Mouse (Mus musculus) adrenal gland, adult 18-20 months (tissue): ENCODE results near the gene Wdr74. TPM values are rescaled to one million over a fixed set of nuclear protein-coding genes. Genes with fewer than 3 reads are reported as not detected.

Experiments used
- microRNA-seq, 2 experiments: library from miRNA; unstranded; fragments of <30 nt; microRNA quantifications; one replicate each; pipeline ENCODE4 v1.2.0; 2021; ENCODE audit warnings: borderline number of aligned reads in 2 of 2
- total RNA-seq, 2 experiments: library from RNA; stranded (reverse); gene quantifications; 1 replicate in 1 of 2; 2 replicates in 1 of 2; pipeline ENCODE4 v1.2.3; 2021

Gene Wdr74
- total RNA-seq, 2 experiments from 2014 or later: 62.4 to 66.2 TPM

Small RNA genes within 50 kb of the gene (microRNA-seq; reads per million reads assigned to microRNA genes)
- 0 reads per million in 2 experiments for gene Mir6992

Other genes starting within 250 kb of the Wdr74 start
- under 1 TPM; 0.16 to 0.33 TPM for gene Slc22a8, start 144.6 kb upstream of the Wdr74 start, total RNA-seq
- gene Slc22a6, start 117.8 kb upstream of the Wdr74 start, total RNA-seq: under 1 TPM in 1 of 2 experiments, not detected in 1; 0.17 TPM
- 1 to 10 TPM in 1 of 2 experiments, under 1 TPM in 1; 0.60 to 1.5 TPM for gene Chrm1, start 72.0 kb upstream of the Wdr74 start, total RNA-seq
- gene Slc3a2, start 12.5 kb upstream of the Wdr74 start, total RNA-seq: 100 to 1,000 TPM; 373 to 425 TPM
- 1 to 10 TPM; 2.0 to 2.3 TPM for gene 1700092M07Rik, start 4.9 kb downstream of the Wdr74 start, total RNA-seq
- gene Stx5a, start 5.6 kb downstream of the Wdr74 start, total RNA-seq: 100 to 1,000 TPM in 1 of 2 experiments, 10 to 100 TPM in 1; 78.2 to 103 TPM
- 100 to 1,000 TPM; 127 to 144 TPM for gene Nxf1, start 21.2 kb downstream of the Wdr74 start, total RNA-seq
- 100 to 1,000 TPM; 114 to 116 TPM for gene Tmem223, start 35.2 kb downstream of the Wdr74 start, total RNA-seq
- gene Tmem179b, start 38.6 kb downstream of the Wdr74 start, total RNA-seq: 10 to 100 TPM; 41.4 to 51.7 TPM
- 10 to 100 TPM; 11.3 to 12.2 TPM for gene Taf6l, start 50.6 kb downstream of the Wdr74 start, total RNA-seq
- gene Polr2g, start 62.8 kb downstream of the Wdr74 start, total RNA-seq: 10 to 100 TPM; 81.3 to 97.9 TPM
- gene Zbtb3, start 66.7 kb downstream of the Wdr74 start, total RNA-seq: 1 to 10 TPM; 2.8 to 3.1 TPM
- gene Ttc9c, start 83.5 kb downstream of the Wdr74 start, total RNA-seq: 10 to 100 TPM; 35.3 to 39.4 TPM
- 10 to 100 TPM; 62.6 to 72.1 TPM for gene Hnrnpul2, start 84.2 kb downstream of the Wdr74 start, total RNA-seq
- not detected for gene AC129217.1, start 93.9 kb downstream of the Wdr74 start, total RNA-seq
- 100 to 1,000 TPM; 144 to 158 TPM for gene Bscl2, start 101.6 kb downstream of the Wdr74 start, total RNA-seq
- 1 to 10 TPM; 5.9 to 6.9 TPM for gene Gng3, start 103.4 kb downstream of the Wdr74 start, total RNA-seq
- gene Lrrn4cl, start 114.9 kb downstream of the Wdr74 start, total RNA-seq: 1 to 10 TPM; 2.3 to 6.6 TPM
- gene Ubxn1, start 135.7 kb downstream of the Wdr74 start, total RNA-seq: 100 to 1,000 TPM; 178 to 202 TPM
- gene Uqcc3, start 145.1 kb downstream of the Wdr74 start, total RNA-seq: 10 to 100 TPM; 55.2 to 65.6 TPM
- gene Lbhd1, start 147.9 kb downstream of the Wdr74 start, total RNA-seq: 1 to 10 TPM; 6.4 to 7.1 TPM
- not detected for gene Gm49403, start 148.1 kb downstream of the Wdr74 start, total RNA-seq
- 10 to 100 TPM; 44.6 to 47.1 TPM for gene 1810009A15Rik, start 153.0 kb downstream of the Wdr74 start, total RNA-seq
- 1 to 10 TPM; 3.2 to 9.1 TPM for gene Gm49416, start 153.1 kb downstream of the Wdr74 start, total RNA-seq
- 10 to 100 TPM; 23.3 to 23.9 TPM for gene Ints5, start 157.2 kb downstream of the Wdr74 start, total RNA-seq
- 100 to 1,000 TPM; 163 to 212 TPM for gene Ganab, start 162.2 kb downstream of the Wdr74 start, total RNA-seq
- 10 to 100 TPM; 60.5 to 65.7 TPM for gene B3gat3, start 184.5 kb downstream of the Wdr74 start, total RNA-seq
- gene Rom1, start 193.5 kb downstream of the Wdr74 start, total RNA-seq: 10 to 100 TPM; 29.8 to 49.2 TPM
- 10 to 100 TPM; 41.5 to 59.5 TPM for gene Eml3, start 193.7 kb downstream of the Wdr74 start, total RNA-seq
- gene Mta2, start 206.0 kb downstream of the Wdr74 start, total RNA-seq: 10 to 100 TPM; 81.1 to 89.8 TPM
- 10 to 100 TPM; 23.1 to 26.1 TPM for gene Tut1, start 218.0 kb downstream of the Wdr74 start, total RNA-seq
- gene Eef1g, start 231.2 kb downstream of the Wdr74 start, total RNA-seq: 100 to 1,000 TPM; 334 to 342 TPM